Mouse (Mus musculus) large intestine, adult 2 months (tissue): Measurements from ENCODE around the gene Aknad1. TPM values are rescaled to one million over a fixed set of nuclear protein-coding genes. Genes with fewer than 3 reads are reported as not detected.

Source experiments
- polyA plus RNA-seq: library from polyadenylated mRNA; depleted of rRNA; stranded (reverse); fragments of >200 nt; gene quantifications from 2 replicates; pipeline ENCODE4 v1.2.3, GENCODE M21; 2012; rRNA removed

Aknad1 gene
- polyA plus RNA-seq, 1 experiment: 0.38 TPM

Other genes with a start within 250 kb of the Aknad1 start
- not detected in 2 replicates for gene 1700013F07Rik, start 205.5 kb upstream of the Aknad1 start, polyA plus RNA-seq
- gene 5330417C22Rik, start 203.1 kb upstream of the Aknad1 start, polyA plus RNA-seq: 24.4 and 27.3 TPM in 2 replicates
- gene Tmem167b, start 177.2 kb upstream of the Aknad1 start, polyA plus RNA-seq: 7.0 and 7.3 TPM in 2 replicates
- gene Taf13, start 168.0 kb upstream of the Aknad1 start, polyA plus RNA-seq: 4.3 and 4.6 TPM in 2 replicates
- gene Wdr47, start 148.4 kb upstream of the Aknad1 start, polyA plus RNA-seq: 2.0 and 2.2 TPM in 2 replicates
- 21.9 and 28.5 TPM in 2 replicates for gene Clcc1, start 85.7 kb upstream of the Aknad1 start, polyA plus RNA-seq
- 12.2 and 18.7 TPM in 2 replicates for gene Gpsm2, start 17.3 kb upstream of the Aknad1 start, polyA plus RNA-seq
- 12.2 and 16.9 TPM in 2 replicates for gene Stxbp3, start 100.9 kb downstream of the Aknad1 start, polyA plus RNA-seq
- 0.11 and 0.16 TPM in 2 replicates for gene Fndc7, start 150.3 kb downstream of the Aknad1 start, polyA plus RNA-seq
- 17.5 and 42.2 TPM in 2 replicates for gene Prpf38b, start 172.1 kb downstream of the Aknad1 start, polyA plus RNA-seq
- gene Henmt1, start 200.2 kb downstream of the Aknad1 start, polyA plus RNA-seq: not detected in 2 replicates
- gene Gm9857, start 200.8 kb downstream of the Aknad1 start, polyA plus RNA-seq: not detected in 2 replicates